Mouse (Mus musculus) liver, adult 2 months (tissue): Measurements from ENCODE around the gene Rasa2. TPM values are rescaled to one million over a fixed set of nuclear protein-coding genes. Genes with fewer than 3 reads are reported as not detected.

ENCODE experiments used
- DNase-seq: peaks from one replicate; pipeline ENCODE4 v3.0.0-alpha.2; 2011; ENCODE audit warnings: low read depth, low spot score; ENCODE audit errors: extremely low read depth
- H3K27ac ChIP-seq: fragments of 200-500 bp; replicated peaks from 2 replicates; pipeline ENCODE4 v1.5.1; 2012; ENCODE audit warnings: low read depth, mild to moderate bottlenecking, control low read depth, inconsistent platforms, low read length; ENCODE audit not compliant: insufficient read depth
- H3K27me3 ChIP-seq: fragments of 200-500 bp; 2 replicates; pipeline ENCODE4 v1.6.1; 2012; ENCODE audit warnings: mild to moderate bottlenecking, moderate library complexity, low read length, inconsistent platforms; ENCODE audit not compliant: control insufficient read depth, insufficient read depth
- H3K36me3 ChIP-seq: fragments of 200-500 bp; 2 replicates; pipeline ENCODE4 v1.6.1; 2012; ENCODE audit warnings: low read length, inconsistent platforms; ENCODE audit not compliant: control insufficient read depth, insufficient read depth
- H3K4me1 ChIP-seq: fragments of 200-500 bp; 2 replicates; pipeline ENCODE4 v1.6.1; 2011; ENCODE audit warnings: low read length; ENCODE audit not compliant: control insufficient read depth, insufficient read depth
- H3K4me3 ChIP-seq: fragments of 200-500 bp; 2 replicates; pipeline ENCODE4 v1.5.1; 2011; ENCODE audit warnings: low read depth, mild to moderate bottlenecking, control low read depth, low read length, moderate library complexity; ENCODE audit not compliant: insufficient read depth
- H3K79me2 ChIP-seq: fragments of 200-500 bp; 2 replicates; pipeline ENCODE4 v1.6.1; 2012; ENCODE audit warnings: inconsistent platforms, mild to moderate bottlenecking, low read length, moderate library complexity; ENCODE audit not compliant: control insufficient read depth, insufficient read depth
- H3K9ac ChIP-seq: fragments of 200-500 bp; 2 replicates; pipeline ENCODE4 v1.6.1; 2012; ENCODE audit warnings: low read depth, mild to moderate bottlenecking, control low read depth, inconsistent platforms, low read length
- CTCF ChIP-seq: fragments of 200-500 bp; IDR thresholded peaks from 2 replicates; pipeline ENCODE4 v1.5.1; 2011; ENCODE audit warnings: low read depth, low read length, control low read depth
- POLR2A ChIP-seq: fragments of 200-500 bp; IDR thresholded peaks from 2 replicates; pipeline ENCODE4 v1.6.1; 2011; ENCODE audit warnings: low read length, control low read depth; ENCODE audit not compliant: insufficient read depth; ENCODE audit errors: extremely low read depth
- WGBS: fragments of 180-500 bp; shearing (Covaris S2); methylation state at CpG from one replicate; pipeline ENCODE4 v1.1.7; 2018; 5-methylcytosine and 5-hydroxymethylcytosine counted together
- polyA plus RNA-seq: library from polyadenylated mRNA; depleted of rRNA; stranded (reverse); fragments of >200 nt; gene quantifications from 2 replicates; pipeline ENCODE4 v1.2.3, GENCODE M21; 2012
- total RNA-seq: library from RNA; depleted of rRNA; stranded (reverse); fragments of >200 nt; gene quantifications from 2 replicates; pipeline ENCODE4 v1.2.3, GENCODE M21; 2014

Gene Rasa2
- total and polyA plus RNA-seq, 2 experiments, result 0.38 to 1.7 TPM

DNA sequence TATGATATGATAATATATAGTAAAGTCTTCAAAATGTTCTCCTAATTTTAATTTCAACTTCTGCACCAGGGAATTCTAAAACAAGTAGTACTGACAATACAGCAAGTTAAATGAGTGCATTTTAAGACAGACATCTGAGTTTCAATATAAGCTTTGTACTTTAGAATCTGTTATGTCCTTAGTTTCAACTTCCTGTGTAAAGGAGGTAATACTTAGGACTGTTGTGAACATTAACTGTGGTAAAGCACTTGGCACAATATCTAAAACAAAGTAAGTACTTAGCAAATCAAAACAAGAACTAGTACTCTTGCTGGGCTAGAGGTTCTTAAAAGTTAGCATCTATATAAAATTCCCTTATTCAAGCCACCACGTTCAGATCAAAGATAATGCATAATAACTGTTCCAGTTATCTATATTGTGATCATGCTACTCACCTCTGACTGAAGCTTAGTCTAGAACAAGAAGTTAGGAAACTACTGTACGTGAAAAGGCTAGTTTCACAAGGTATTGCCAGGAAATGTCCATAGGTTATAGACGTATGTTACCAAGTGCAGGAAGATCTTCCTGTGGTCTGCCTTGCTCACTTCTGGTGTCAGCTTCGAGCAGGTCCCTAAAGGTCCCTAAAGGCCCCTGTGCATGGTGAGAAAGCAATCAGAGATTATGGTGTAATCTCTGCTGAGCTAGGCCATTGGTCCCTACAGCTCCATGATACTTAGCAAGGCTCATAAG lies 12.8 kb downstream of the Rasa2 start:
- Histone ChIP-seq H3K27me3 (no peaks in the 10 kb centered on the region), H3K4me3 (no peak overlapping the region), H3K27ac (no peak overlapping the region), H3K36me3 (no peaks in the 10 kb centered on the region), H3K79me2 (peaks cover 3% of the 10 kb centered on the region; the same call in 1 of the 2 replicates), H3K9ac (no peak overlapping the region), H3K4me1 (no peaks in the 10 kb centered on the region)
- DNase-seq, result no peak
- TF ChIP-seq CTCF (no peak), POLR2A (no peak)
- 87% methylated on average over 4 of the region's 4 CpGs for WGBS

DNA sequence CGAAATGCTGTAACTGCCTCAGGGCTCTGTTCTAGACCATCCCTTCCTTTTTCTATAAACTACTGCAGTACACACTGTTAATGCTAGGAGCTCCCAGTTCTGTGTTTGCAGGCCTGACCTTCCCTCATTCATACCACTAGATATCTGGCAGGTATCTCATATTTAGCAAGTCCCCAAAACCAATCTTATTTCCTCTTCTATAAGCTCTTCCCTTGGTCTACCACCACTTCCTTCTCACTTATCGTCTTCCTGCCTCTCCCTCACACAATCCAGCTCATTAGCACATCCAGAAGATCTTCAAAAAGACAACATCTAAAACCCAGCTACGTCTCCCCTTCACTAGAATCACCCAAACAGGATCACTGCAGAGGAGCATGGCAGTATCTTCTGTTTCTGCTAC lies 19.1 kb downstream of the Rasa2 start:
- Histone ChIP-seq H3K36me3 (no peaks in the 10 kb centered on the region; the same call in none of the 2 replicates), H3K27me3 (no peaks in the 10 kb centered on the region), H3K27ac (no peak overlapping the region), H3K4me3 (no peak overlapping the region), H3K4me1 (peaks cover 4% of the 10 kb centered on the region; the same call in 1 of the 2 replicates), H3K79me2 (no peaks in the 10 kb centered on the region), H3K9ac (no peak overlapping the region)
- TF ChIP-seq POLR2A (no peak), CTCF (no peak)
- 72% methylated on average over 3 of the region's 3 CpGs for WGBS
- DNase-seq, result no peak

GRCm38 (mm10) chr9:96611693-96612293 lies 19.6 kb downstream of the Rasa2 start:
- Histone ChIP-seq H3K9ac (no peak overlapping the region), H3K4me1 (peaks cover 4% of the 10 kb centered on the region; the same call in 1 of the 2 replicates), H3K79me2 (no peaks in the 10 kb centered on the region), H3K36me3 (no peaks in the 10 kb centered on the region; the same call in none of the 2 replicates), H3K27me3 (no peaks in the 10 kb centered on the region), H3K27ac (no peak overlapping the region), H3K4me3 (no peak overlapping the region)
- WGBS, result 58% methylated on average over 8 of the region's 8 CpGs
- no peak for DNase-seq
- TF ChIP-seq POLR2A, result no peak
- TF ChIP-seq CTCF, result no peak

GRCm38 (mm10) chr9:96610813-96611212 lies 20.6 kb downstream of the Rasa2 start:
- no peaks in the 10 kb centered on the region for H3K79me2 ChIP-seq
- H3K36me3 ChIP-seq, result no peaks in the 10 kb centered on the region; the same call in none of the 2 replicates
- no peaks in the 10 kb centered on the region for H3K27me3 ChIP-seq
- no peak overlapping the region for H3K27ac ChIP-seq
- H3K9ac ChIP-seq, result no peak overlapping the region
- peaks cover 4% of the 10 kb centered on the region; the same call in 1 of the 2 replicates for H3K4me1 ChIP-seq
- H3K4me3 ChIP-seq, result no peak overlapping the region
- no peak for DNase-seq
- 92% methylated on average over 2 of the region's 2 CpGs for WGBS
- no peak for TF ChIP-seq CTCF
- TF ChIP-seq POLR2A, result no peak

GRCm38 (mm10) chr9:96603416-96603815 lies 28.0 kb downstream of the Rasa2 start:
- Histone ChIP-seq H3K4me3 (no peak overlapping the region), H3K27ac (no peak overlapping the region), H3K79me2 (no peaks in the 10 kb centered on the region), H3K9ac (no peak overlapping the region), H3K36me3 (peaks cover 4% of the 10 kb centered on the region), H3K27me3 (no peaks in the 10 kb centered on the region), H3K4me1 (no peaks in the 10 kb centered on the region)
- DNase-seq, result no peak
- WGBS, result 77% methylated on average over 6 of the region's 6 CpGs
- TF ChIP-seq CTCF, result no peak
- no peak for TF ChIP-seq POLR2A

DNA sequence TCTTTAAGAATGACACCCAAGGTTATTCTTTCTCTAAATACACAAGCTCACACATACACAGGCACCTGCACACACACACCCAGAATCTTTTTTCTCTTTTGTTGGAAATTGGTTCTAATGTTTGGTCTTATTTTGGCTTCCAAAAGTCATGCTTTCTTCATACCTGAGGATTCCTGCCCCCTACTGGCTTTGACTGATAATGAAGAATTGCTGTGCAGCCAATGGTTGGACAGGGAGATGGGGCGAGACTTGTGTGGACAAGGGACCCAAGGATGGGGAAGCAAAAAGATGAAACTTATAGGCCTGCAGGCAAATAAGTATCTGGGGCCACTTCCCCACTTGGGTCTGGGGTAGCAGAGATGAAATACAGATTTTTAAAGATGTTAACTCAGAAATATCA lies 33.5 kb downstream of the Rasa2 start:
- no peaks in the 10 kb centered on the region for H3K4me1 ChIP-seq
- H3K9ac ChIP-seq, result no peak overlapping the region
- no peaks in the 10 kb centered on the region for H3K27me3 ChIP-seq
- no peak overlapping the region for H3K4me3 ChIP-seq
- WGBS, result 100% methylated on average over 1 of the region's 1 CpGs
- no peak for TF ChIP-seq POLR2A
- TF ChIP-seq CTCF, result peak; percentile 9; the same call in 1 of the 2 replicates
- H3K79me2 ChIP-seq, result no peaks in the 10 kb centered on the region
- H3K27ac ChIP-seq, result no peak overlapping the region
- no peak for DNase-seq
- peaks cover 4% of the 10 kb centered on the region; the same call in 1 of the 2 replicates for H3K36me3 ChIP-seq
